13 mouse cellular contexts compared by ENCODE assay signal in the genomic region with DNA sequence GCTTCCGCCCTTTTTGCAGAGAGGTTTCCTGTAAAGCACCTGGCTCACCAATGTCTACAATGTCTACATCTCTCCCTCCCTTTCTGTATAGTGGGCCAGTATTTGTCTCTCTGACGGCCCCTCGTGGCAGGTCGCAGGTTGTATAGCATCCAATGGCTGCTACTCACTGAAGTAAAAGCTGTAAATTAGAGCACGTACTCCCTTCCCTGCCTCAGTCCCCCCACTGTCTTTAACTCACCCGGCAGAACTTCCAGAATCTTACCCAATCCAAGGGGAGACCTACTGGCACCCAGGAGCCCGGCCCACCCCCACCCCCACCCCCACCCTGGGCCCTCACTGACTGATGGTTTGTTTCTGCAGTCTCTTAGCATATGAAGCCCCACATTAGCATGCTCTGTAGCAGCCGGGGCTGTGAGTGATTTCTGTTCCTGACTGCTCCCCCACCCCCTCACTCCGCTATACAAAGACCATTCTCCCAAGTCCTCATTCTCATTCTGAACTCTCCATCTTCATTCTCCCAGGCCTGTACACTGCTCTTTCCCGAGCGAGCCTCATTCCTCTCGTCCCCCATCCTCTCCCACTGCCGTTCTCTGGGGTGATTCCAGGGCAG.
DNase-seq lines count a peak whose midpoint lies in the region; ATAC-seq and TF ChIP-seq lines count a peak whose summit lies in the region.
"Had no signal": no experiment of that assay in that cellular context is flagged by ENCODE, and none has a peak within 500 bp of the region (broad histone marks: within the 10 kb centered on the region; RNA-seq: fewer than 3 reads in every experiment).

No protein-coding gene starts in this region.

- peak overlapping the region; percentile 31 for H3K4me3 ChIP-seq in left cerebral cortex, adult 2 months
- H3K4me3 ChIP-seq in hindbrain, embryonic 12.5 days: peak overlapping the region; percentile 27
- peak overlapping the region; percentile 34 for H3K4me3 ChIP-seq in neural tube, embryonic 11.5 days (ENCODE audit: low read depth, low read length)
- H3K4me3 ChIP-seq: limb, embryonic 15.5 days; megakaryocyte, embryonic 14.5 days had no signal

- H3K9ac ChIP-seq in hindbrain, embryonic 12.5 days: peak overlapping the region; percentile 55
- H3K9ac ChIP-seq in neural tube, embryonic 11.5 days (ENCODE audit: low read length): peak overlapping the region; percentile 63
- H3K9ac ChIP-seq: limb, embryonic 15.5 days had no signal

- peak overlapping the region; percentile 46 for H3K4me2 ChIP-seq in hindbrain, embryonic 12.5 days (replicated peaks)
- peak overlapping the region; percentile 53 for H3K4me2 ChIP-seq in neural tube, embryonic 11.5 days (ENCODE audit: low read depth)
- H3K4me2 ChIP-seq: limb, embryonic 15.5 days had no signal

- 20% methylated on average over 13 of the region's 13 CpGs for WGBS in hindbrain, embryonic 12.5 days
- WGBS in neural tube, embryonic 11.5 days: 9% methylated on average over 13 of the region's 13 CpGs

- H3K27me3 ChIP-seq in hindbrain, embryonic 12.5 days: no peaks in the 10 kb centered on the region
- H3K27me3 ChIP-seq in neural tube, embryonic 11.5 days (ENCODE audit: control insufficient read depth, insufficient read depth, low read length): no peaks in the 10 kb centered on the region
- H3K27me3 ChIP-seq: limb, embryonic 15.5 days; megakaryocyte, embryonic 14.5 days had no signal

- TF ChIP-seq POLR2A in brain, embryonic 14.5 days (IDR thresholded peaks at IDR 0.05; ENCODE audit: borderline replicate concordance, extremely low read depth, insufficient read depth, insufficient read length, poor library complexity, severe bottlenecking): no peak

- TF ChIP-seq CTCF in left cerebral cortex, adult 2 months (IDR thresholded peaks at IDR 0.05): no peak
- TF ChIP-seq CTCF in brain, embryonic 14.5 days (IDR thresholded peaks at IDR 0.05; ENCODE audit: borderline replicate concordance, extremely low read depth, insufficient read depth, insufficient read length): peak; percentile 33; the same call in 1 of the 2 replicates

- H3K27ac ChIP-seq in left cerebral cortex, adult 2 months: peak overlapping the region; percentile 55
- peak overlapping the region; percentile 91 for H3K27ac ChIP-seq in hindbrain, embryonic 12.5 days
- peak overlapping the region; percentile 89 for H3K27ac ChIP-seq in neural tube, embryonic 11.5 days (ENCODE audit: low read depth, low read length)
- H3K27ac ChIP-seq: limb, embryonic 15.5 days had no signal

- ATAC-seq in hindbrain, embryonic 12.5 days (ENCODE audit: low FRiP score): peak; percentile 91
- peak; percentile 89 for ATAC-seq in neural tube, embryonic 11.5 days (ENCODE audit: insufficient read depth, low FRiP score, low TSS enrichment)
- ATAC-seq: CD4-positive, CD25-positive, alpha-beta regulatory T cell, adult 4 months had no signal

- DNase-seq in left cerebral cortex, adult 2 months (ENCODE audit: extremely low spot score in 1 of 2, low spot score in 2 of 2): no peak
- DNase-seq in left cerebral cortex, adult 8-10 months (ENCODE audit: low spot score in 2 of 2): no peak
- DNase-seq in brain, embryonic 14.5 days (ENCODE audit: low read depth): peak; percentile 95
- peak; percentile 70 for DNase-seq in neural tube, embryonic 11.5 days (ENCODE audit: low spot score)
- DNase-seq in spleen, adult 12 weeks (ENCODE audit: low spot score): no peak
- DNase-seq in gastrocnemius, adult 8-10 months (ENCODE audit: low spot score in 2 of 2): no peak
- DNase-seq in heart, adult 9 months (ENCODE audit: low spot score in 2 of 2): no peak
- DNase-seq: adrenal gland, postnatal 10 days; kidney, adult 9 months had no signal

- no peaks in the 10 kb centered on the region for H3K9me3 ChIP-seq in hindbrain, embryonic 12.5 days (replicated peaks)
- H3K9me3 ChIP-seq in neural tube, embryonic 11.5 days (ENCODE audit: control insufficient read depth, low read length): no peaks in the 10 kb centered on the region
- H3K9me3 ChIP-seq: limb, embryonic 15.5 days; megakaryocyte, embryonic 14.5 days had no signal

- H3K4me1 ChIP-seq in hindbrain, embryonic 12.5 days: peaks cover 41% of the 10 kb centered on the region
- H3K4me1 ChIP-seq in neural tube, embryonic 11.5 days (ENCODE audit: control insufficient read depth, insufficient read depth, low read length): peaks cover 30% of the 10 kb centered on the region

- no peaks in the 10 kb centered on the region for H3K36me3 ChIP-seq in hindbrain, embryonic 12.5 days
- H3K36me3 ChIP-seq in neural tube, embryonic 11.5 days (ENCODE audit: control insufficient read depth, insufficient read depth, low read length): no peaks in the 10 kb centered on the region

- intact Hi-C loops in left cerebral cortex, adult 2 months (cut with DNase I): no loop called here

Comparison
In these comparisons a context has a peak if more than half of its experiments do, and no peak if none do; other contexts are left out.
1. DNase-seq: peak in brain, embryonic 14.5 days (single experiment) and neural tube, embryonic 11.5 days (single experiment); none in left cerebral cortex, adult 2 months (0 of 2), left cerebral cortex, adult 8-10 months (0 of 2), spleen, adult 12 weeks (single experiment), gastrocnemius, adult 8-10 months (0 of 2) and heart, adult 9 months (0 of 2).
2. Peak in every context shown above with its lines, with median percentiles within 50 percentile points of each other: H3K27ac ChIP-seq and H3K4me3 ChIP-seq.